Mouse (Mus musculus) kidney, adult 11 months (tissue): ENCODE measurements at regions not wholly inside any gene's neighbourhood (a gene's known extent, or its start where the extent isn't known, plus 50 kb on each side); places are given as distances from the start of the nearest gene placed in this dataset.

ENCODE experiments used
- DNase-seq: peaks from one replicate; pipeline ENCODE4 v3.0.0; 2022

- no peak for DNase-seq
Observed at GRCm38 (mm10) chr9:122437464-122437863, 86.1 kb downstream of the Abhd5 start.

DNA sequence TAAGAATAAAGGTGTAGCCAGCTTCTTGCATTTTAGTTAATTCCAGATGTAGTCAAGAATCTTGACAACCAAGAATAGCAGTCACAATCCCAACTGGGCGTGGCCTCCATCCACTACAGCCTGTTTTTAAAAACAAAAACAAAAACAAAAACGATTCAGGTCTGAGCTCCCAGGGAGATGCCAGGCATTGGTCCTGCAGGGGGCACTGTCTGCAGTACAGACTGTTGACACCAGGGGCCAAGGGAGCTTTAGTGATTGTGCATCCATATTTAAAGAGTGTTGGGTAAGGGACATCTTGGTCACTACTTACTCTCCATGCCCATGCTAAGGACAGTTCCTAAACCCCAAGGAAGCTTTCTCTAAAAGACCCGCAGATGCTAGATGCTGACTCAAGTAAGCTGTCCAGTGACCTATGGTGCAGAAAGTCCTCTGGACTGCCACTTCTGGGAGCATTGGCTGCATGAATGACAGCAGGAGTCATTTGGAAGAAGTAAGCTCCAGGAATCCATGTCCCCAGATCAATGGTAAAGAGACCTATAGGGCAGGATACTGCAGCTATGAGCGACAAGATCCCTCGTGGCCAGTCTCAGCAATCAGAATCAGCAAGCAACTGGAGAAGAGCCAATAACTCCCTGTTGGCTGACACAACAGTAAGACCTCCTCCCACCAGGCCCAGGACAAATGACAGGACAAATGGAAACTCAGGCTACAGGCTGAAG, 95.1 kb downstream of the Abhd5 start:
- DNase-seq = no peak

DNA sequence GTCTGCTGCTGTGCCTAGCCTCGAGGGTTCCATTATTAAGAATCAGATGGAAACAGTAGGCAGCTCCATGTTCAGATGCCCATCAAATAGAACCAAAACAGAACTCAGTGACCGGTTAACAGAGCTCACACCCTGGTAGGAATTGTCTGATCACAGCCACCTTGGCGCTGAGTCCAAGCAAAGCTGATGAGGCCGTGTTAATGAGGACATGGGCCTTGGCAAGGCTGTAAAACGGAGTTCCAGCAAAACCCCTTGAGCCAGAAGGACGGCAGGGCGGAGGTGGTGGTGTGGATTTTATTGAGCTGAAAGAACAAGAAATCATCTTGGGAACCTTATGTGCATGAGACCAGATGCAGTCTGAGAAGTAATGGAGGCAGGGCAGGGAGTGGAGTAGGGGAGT, 96.2 kb downstream of the Abhd5 start:
- no peak for DNase-seq

DNA sequence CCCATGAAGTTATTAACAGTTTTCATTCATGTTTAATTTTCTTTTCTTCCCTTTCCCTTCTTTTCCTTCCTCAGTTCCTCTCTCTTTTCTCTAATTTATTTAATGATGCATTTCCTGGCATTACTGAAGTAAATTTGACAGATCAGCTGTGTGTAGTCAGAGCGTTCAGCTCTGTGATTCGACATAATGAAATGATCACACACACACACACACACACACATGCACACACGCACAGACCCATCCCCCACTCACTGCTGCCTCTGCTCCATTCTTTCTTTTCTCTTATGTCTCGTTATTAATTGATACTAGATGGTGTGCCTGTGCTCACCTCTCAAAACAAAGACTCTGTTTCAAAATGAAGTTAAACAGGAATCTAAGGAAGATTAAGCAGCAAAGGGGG, 96.9 kb downstream of the Abhd5 start:
- no peak for DNase-seq

DNA sequence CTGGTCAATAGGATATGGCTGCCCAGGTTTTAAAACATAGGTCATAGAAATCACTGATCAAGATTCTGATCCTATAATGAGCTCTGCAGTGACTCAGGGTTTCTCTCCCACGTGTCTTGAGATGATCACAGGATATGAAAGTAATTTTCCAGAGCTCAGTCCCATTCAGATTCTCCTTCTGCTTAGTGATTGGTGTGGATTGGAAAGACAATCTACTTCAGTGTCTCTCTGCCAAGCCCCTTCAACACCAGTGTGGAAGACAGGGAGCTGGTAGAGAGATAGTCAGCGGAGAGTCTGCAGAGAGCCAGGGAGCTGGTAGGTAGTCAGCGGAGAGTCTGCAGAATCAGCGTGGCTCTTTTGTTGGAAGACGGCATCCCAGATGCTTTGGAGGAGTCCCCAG, 99.1 kb downstream of the Abhd5 start:
- no peak for DNase-seq

DNA sequence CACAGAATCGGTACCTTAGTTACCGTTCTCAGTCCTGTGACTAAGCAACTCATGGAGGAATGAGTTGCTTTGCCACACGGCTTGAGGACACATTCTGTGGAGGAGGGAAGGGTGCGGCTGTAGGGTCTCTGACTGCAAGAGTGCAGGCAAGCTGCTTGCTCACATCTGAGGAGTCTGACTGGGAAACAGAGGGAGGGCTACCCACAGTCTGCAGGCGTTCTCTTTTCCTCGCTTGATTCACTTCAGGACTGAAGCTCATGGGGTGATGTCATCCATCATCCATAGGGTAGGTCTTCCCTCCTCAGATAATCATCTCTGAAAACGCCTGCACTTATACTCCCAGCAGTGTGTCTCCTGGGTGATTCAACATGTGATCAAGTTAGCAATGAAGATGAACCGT, 103.9 kb downstream of the Abhd5 start:
- DNase-seq = no peak

- no peak for DNase-seq
Observed at GRCm38 (mm10) chr9:122455779-122456178, 104.4 kb downstream of the Abhd5 start.

DNA sequence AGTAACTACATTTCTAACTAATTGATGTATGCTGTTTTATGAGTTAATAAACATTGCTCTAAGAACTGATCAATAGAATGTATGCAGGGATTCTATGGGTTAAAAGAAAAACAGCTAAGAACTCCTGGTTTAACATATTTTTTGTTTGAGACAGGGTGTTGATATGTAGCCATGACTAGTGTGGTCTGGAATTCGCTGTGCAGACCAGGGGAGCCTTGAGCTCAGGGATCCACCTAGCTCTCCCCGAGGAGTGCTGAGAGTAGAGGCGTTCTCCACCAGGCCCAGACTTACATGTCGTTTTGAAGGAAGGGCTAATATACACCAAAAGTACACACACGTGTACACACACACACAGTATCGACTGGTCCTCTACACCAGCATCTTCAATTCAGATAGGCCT, 108.1 kb downstream of the Abhd5 start:
- DNase-seq = no peak

- DNase-seq = no peak
Observed at GRCm38 (mm10) chr9:122471539-122471938, 120.1 kb downstream of the Abhd5 start.

DNA sequence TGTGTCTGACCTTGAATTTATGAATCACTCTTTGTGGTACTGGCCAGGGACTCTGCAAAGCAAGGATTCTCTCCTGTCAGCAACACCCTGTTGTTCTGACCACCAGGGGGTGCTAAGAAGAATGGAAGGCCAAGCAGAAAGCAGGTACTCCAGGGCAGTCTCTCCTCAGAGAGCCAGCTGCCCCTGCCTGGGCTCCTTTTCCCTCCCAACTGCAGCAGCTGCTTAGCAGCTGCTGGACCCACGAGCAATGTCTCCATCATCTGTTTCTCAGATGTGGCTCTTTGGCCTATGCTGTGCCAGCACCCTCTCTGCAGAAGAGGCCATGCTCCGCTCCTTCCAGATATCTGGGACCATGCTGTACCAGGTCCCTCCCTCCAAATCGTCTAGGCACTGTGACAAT, 124.9 kb downstream of the Abhd5 start:
- DNase-seq = peak; percentile 2

DNA sequence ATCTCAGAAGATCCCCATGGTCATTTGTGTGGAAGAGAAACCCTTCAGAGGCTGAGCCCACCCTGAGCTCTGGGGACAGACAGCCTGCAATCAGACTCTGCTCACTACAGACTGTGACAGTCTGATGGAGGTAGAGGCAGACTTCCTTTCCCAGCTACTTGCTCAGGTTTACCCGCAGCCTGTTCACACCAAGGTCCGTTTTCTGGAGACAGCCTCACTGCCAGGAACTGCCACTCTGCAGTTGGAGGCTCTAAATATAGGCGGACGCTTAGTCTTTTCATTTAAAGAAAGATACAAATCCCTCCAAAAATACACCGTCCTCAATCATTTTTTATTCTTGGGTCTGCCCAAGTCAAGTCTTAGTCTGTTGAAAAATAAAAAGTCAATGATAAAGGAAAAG, 135.6 kb downstream of the Abhd5 start:
- no peak for DNase-seq

DNA sequence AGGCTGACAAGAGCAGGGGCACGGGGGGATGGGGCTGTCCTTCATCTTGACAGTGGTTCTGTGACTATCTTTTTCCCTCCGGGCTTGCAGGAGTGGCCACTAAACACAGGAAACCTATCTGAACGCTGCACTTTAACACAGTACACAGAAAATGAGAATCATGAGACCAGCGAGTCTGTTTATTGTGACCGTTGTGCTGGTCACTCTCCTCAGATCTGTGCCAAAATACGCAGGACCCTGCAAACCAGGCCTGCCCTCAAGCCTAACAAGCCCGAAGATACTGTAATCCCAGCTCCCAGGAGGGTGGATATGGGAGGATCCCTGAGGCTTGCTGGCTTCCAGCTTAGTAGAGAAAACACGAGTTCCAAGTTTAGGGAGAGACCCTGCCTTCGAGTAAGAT, 143.3 kb downstream of the Abhd5 start:
- DNase-seq = no peak

DNA sequence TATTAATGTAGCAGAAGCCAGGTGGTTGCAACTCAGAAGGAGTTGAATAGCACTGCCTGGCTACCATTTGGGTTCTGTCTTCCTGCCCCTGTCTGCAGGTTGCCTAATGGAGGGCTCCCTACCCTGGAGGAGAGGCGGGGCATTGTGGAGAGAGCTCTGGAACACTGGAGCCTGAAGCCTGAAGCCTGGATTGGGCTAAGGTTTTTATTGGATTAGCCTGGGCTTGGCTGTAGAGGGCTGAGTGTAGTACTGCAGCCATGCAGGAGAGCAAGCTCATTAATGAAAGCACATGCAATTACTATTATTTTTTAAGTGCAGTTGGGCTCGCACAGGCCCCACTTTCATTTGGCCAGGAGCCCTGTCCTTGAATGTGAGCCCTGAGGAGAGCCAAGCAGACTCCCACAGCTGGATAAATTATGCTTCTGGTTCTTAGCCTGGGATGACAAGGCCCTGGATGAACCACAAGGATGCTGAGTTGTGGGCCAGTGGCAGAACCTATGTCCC, 145.1 kb downstream of the Abhd5 start:
- DNase-seq = no peak

DNA sequence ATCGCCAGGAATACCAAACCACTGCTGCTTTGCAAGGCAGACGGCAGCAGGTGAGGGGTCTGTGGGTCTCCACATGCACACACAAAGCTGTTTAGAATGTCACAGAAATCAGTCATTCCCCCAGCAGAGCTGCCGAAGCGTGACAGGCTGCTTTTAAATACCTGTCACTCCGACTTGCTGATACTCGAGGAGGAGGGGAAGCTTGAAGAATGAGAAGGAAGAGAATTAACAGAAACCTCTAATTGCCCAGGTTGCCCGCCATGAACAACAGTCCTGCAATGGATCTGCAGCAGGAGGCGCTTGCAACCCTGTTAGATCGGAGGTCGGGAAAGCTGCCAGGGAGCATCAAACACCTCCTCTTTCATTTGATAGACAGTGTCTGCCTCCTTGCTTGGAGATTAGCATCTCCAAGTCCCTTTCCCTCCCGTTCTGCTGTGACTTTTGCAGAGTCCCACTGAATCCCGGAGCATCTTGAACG, 150.5 kb downstream of the Abhd5 start:
- no peak for DNase-seq

DNA sequence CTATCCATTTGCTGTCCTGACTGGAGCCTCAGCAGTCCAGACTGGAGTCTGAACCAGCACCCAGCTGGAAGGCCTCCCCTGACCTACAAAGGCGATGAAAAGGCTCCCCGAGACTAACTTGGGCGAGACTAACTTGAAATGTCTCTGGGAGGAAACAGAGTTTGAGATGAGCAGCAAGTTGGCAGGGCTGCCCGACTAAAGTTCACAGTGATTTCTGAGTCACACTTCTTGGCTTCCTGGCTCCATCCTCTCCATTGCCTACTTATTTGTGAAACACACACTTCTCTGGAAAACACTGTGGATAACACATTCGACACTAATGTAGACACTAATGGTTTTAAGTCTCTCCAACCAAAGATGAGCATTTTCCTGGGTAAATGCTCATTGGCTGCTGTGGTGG, 170.2 kb downstream of the Abhd5 start:
- DNase-seq = no peak

- DNase-seq = no peak
Observed at GRCm38 (mm10) chr9:122525621-122526055, 174.2 kb downstream of the Abhd5 start.

- DNase-seq = no peak
Observed at GRCm38 (mm10) chr9:122528267-122528666, 176.9 kb downstream of the Abhd5 start.

DNA sequence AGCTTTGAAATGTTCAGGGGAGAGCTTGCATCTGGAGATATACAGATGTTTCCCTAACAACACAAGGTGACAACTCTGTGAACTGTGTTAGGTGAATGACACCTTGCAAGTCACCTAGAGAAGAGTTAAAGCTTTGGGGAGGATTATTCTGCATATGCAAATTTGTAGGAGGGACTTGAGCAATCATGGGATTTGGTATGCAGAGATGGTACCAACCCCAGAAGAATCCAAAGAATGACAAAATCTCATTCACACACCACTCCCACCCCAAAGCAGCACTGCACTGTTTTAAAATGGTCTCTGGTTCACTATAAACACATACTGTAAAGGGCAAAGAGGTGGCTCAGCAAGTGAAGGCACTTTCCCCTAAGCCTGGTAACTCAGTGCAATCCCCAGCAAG, 178.3 kb downstream of the Abhd5 start:
- DNase-seq = no peak

DNA sequence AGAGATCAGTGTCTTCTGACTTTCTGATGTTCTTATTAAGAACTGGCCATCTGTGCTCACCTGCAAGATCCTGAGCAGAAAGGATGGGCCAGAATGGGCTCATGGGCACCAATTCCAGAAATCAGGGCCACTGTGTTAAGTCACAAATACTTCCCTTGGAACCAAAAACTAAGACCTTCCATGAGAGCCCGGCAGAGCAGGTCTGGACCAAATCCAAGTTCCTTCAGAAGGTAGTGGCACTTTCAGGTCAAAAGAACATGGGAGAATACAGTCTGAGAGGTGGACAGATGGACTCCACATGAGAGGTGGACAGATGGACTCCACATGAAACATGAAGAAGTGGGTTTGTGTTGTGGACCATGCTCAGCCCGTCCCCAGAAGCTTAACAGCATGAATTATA, 180.4 kb downstream of the Abhd5 start:
- DNase-seq = no peak

DNA sequence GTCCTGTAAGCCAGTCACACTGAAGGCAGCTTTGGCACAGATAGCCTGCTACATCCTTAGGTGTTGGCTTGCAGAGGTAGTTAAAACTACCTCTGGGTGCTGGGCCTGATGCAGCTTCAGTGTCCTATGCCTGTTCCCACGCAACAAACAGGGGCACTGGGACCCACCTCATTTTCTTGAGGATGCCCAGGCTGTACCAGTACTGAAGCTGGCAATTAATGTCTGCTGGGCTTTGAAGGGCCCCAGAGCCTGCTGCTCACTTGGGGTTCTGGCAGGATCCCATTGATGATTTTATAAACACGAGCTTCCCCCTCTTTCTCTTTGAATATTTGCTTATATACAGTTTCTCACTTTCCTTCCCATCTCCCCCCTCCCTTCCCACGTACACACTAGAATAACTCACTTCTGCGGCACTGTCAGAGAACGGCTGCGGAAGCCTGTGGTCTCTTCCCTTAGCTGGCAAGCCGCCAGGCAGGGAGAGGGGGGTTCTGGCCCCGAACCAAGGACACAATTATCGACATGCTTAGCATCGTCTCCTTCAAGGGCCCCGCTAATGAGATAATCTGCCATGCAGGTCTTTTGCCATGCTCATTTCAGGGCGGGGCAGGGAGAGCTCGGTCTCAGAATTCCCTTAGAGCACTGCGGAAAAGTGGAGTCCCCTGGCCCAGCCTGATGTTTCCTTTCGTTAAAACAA, 182.9 kb downstream of the Abhd5 start:
- no peak for DNase-seq

- no peak for DNase-seq
Observed at GRCm38 (mm10) chr9:122534965-122535364, 183.6 kb downstream of the Abhd5 start.

DNA sequence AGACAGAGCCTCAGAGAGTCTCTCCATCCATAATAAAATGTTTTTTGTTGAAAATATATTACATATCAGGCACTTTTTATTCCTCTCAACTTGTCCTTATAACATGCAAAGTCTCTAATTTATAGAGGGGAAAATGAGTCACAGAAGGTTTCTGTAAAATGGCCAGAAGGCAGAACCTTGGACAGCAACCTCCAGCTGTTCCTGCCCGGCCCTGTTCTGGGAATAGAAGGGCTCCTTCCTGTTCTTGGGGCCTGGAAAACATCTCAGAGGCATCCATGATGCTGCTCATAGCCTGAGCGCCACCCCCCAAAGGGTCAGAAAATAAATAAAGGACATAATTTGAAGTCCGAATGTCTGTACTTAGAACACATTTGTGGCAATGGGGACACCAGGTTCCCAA, 188.7 kb downstream of the Abhd5 start:
- DNase-seq = no peak

DNA sequence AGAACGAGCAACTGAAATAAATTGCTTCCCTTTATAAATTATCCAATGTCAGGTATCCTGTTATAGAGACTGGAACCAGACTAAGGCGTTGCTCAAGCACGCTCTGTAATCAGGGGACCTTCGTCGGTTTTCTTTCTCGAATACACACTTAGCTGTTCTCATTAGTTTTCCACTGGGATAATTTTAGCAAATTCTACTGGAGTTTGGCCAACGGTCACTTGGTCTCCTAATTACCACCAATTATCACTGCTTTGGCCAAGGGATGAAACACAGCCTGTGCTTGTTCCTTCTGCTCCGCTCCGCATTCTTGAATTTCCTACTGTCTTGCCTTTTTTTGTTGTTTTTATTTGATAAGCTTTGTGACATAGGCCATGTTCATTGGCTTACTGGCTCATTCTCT, 191.1 kb upstream of the Topaz1 start:
- no peak for DNase-seq

DNA sequence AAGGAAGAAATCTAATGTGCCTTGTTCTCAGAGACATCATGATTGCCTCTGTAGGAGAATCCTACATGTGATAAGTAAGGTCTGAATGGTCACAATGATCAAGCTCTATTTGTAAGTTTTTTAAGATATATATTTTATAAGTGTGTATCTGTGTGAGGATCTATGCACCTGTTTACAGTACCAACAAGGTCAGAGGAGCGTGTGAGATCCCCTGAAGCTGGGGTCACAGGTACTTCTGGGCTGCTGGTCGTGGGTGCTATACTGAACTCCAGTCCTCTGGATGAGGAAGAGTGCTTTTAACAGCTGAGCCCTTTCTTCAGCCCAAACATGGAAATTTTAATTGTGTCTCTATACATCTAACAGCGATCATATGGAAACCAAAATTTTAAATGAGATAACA, 181.1 kb upstream of the Topaz1 start:
- DNase-seq = no peak
